Mouse (Mus musculus) cerebellum, adult 2 months (tissue): ENCODE measurements around the gene Cyb5r3.

Experiments used
- CTCF ChIP-seq: fragments of 200-500 bp; IDR thresholded peaks from 2 replicates; pipeline ENCODE4 v1.5.1; 2011; ENCODE audit warnings: low read depth, mild to moderate bottlenecking, control low read depth, low read length, moderate library complexity, borderline replicate concordance; ENCODE audit not compliant: insufficient read depth
- POLR2A ChIP-seq: fragments of 200-500 bp; IDR thresholded peaks from 2 replicates; pipeline ENCODE4 v1.6.1; 2011; ENCODE audit warnings: low read length, control low read depth, borderline replicate concordance; ENCODE audit not compliant: insufficient read depth

GRCm38 (mm10) chr15:83209719-83210118 is 37.3 kb upstream of the Cyb5r3 start:
- TF ChIP-seq CTCF: no peak
- no peak for TF ChIP-seq POLR2A
